Mouse (Mus musculus) CH12.LX (cell line): Measurements from ENCODE around the gene Mob3b. TPM values are rescaled to one million over a fixed set of nuclear protein-coding genes. Genes with fewer than 3 reads are reported as not detected.

ENCODE experiments used
- DNase-seq: peaks from one replicate; pipeline ENCODE4 v3.0.0-alpha.2; 2013; ENCODE audit errors: extremely low read depth
- H3K27ac ChIP-seq: 2 replicates; pipeline ENCODE4 v1.5.1; 2012; ENCODE audit warnings: low read depth, mild to moderate bottlenecking, control low read depth, moderate library complexity; ENCODE audit not compliant: insufficient read depth
- H3K27me3 ChIP-seq: replicated peaks from 2 replicates; pipeline ENCODE3; 2012; ENCODE audit warnings: inconsistent platforms
- H3K36me3 ChIP-seq, 2 experiments: replicated peaks in 1 of 2; 2 replicates each; pipeline versions ENCODE3 to v1.6.1; 2012; ENCODE audit warnings: inconsistent platforms in 1 of 2, low read length in 1 of 2, mild to moderate bottlenecking in 1 of 2, mixed read lengths in 1 of 2, moderate library complexity in 1 of 2; ENCODE audit not compliant: control insufficient read depth in 1 of 2, insufficient read depth in 1 of 2
- H3K4me1 ChIP-seq, 2 experiments: 2 replicates each; pipeline ENCODE4 v1.6.1; 2012; ENCODE audit warnings: inconsistent platforms in 1 of 2, moderate library complexity in 1 of 2; ENCODE audit not compliant: insufficient read depth in 2 of 2, control insufficient read depth in 1 of 2
- H3K4me2 ChIP-seq: 2 replicates; pipeline ENCODE4 v1.6.1; 2012; ENCODE audit warnings: low read depth, mild to moderate bottlenecking, control low read depth; ENCODE audit not compliant: poor library complexity, insufficient read depth, severe bottlenecking
- H3K4me3 ChIP-seq, 3 experiments: fragments of 150-350 bp in 1 of 3; sonication (generic) in 1 of 3; replicated peaks in 1 of 3; 2 replicates each; pipeline versions ENCODE3 to v1.5.1; 2011 to 2012; ENCODE audit warnings: low read depth in 2 of 3, low read length in 2 of 3, mild to moderate bottlenecking in 2 of 3, moderate library complexity in 2 of 3, control low read depth in 1 of 3, improper control_type of control experiment in 1 of 3, inconsistent platforms in 1 of 3, mixed read lengths in 1 of 3; ENCODE audit not compliant: poor library complexity in 1 of 3
- H3K79me2 ChIP-seq: replicated peaks from 2 replicates; pipeline ENCODE4 v1.6.1; 2012; ENCODE audit warnings: mild to moderate bottlenecking, moderate library complexity; ENCODE audit not compliant: control insufficient read depth, poor library complexity, insufficient read depth, severe bottlenecking; ENCODE audit errors: extremely low read depth
- H3K9ac ChIP-seq: 2 replicates; pipeline ENCODE4 v1.6.1; 2012; ENCODE audit warnings: low read depth, mild to moderate bottlenecking, control low read depth, moderate library complexity; ENCODE audit not compliant: insufficient read depth
- H3K9me3 ChIP-seq: replicated peaks from 2 replicates; pipeline ENCODE3; 2012; ENCODE audit warnings: low read length, inconsistent platforms, mixed read lengths
- CHD2 ChIP-seq: IDR thresholded peaks from 2 replicates; pipeline ENCODE4 v1.6.1; 2011; ENCODE audit warnings: low read length, improper control_type of control experiment
- CTCF ChIP-seq, 2 experiments: IDR thresholded peaks in 1 of 2; conservative IDR thresholded peaks in 1 of 2; 2 replicates each; pipeline ENCODE4 v1.5.1; 2011 to 2012; ENCODE audit warnings: low read depth in 2 of 2, low read length in 2 of 2, improper control_type of control experiment in 1 of 2, inconsistent platforms in 1 of 2, mild to moderate bottlenecking in 1 of 2, moderate library complexity in 1 of 2
- ELF1 ChIP-seq: IDR thresholded peaks from 2 replicates; pipeline ENCODE4 v1.6.1; 2014; ENCODE audit warnings: low read depth, mild to moderate bottlenecking, inconsistent platforms, low read length, improper control_type of control experiment
- ETS1 ChIP-seq: conservative IDR thresholded peaks from 2 replicates; pipeline ENCODE4 v1.6.1; 2012; ENCODE audit warnings: low read depth, mild to moderate bottlenecking, inconsistent platforms, low read length, improper control_type of control experiment, moderate library complexity
- JUN ChIP-seq: IDR thresholded peaks from 2 replicates; pipeline ENCODE4 v1.6.1; 2011; ENCODE audit warnings: low read depth, mild to moderate bottlenecking, low read length, improper control_type of control experiment, moderate library complexity; ENCODE audit not compliant: insufficient read depth
- JUND ChIP-seq: conservative IDR thresholded peaks from 2 replicates; pipeline ENCODE4 v1.6.1; 2011; ENCODE audit warnings: low read depth, low read length, improper control_type of control experiment
- MAFK ChIP-seq: IDR thresholded peaks from 2 replicates; pipeline ENCODE4 v1.6.1; 2011; ENCODE audit warnings: low read length, improper control_type of control experiment; ENCODE audit not compliant: insufficient replicate concordance
- MAX ChIP-seq: IDR thresholded peaks from 2 replicates; pipeline ENCODE4 v1.6.1; 2011; ENCODE audit warnings: low read length, improper control_type of control experiment
- MEF2A ChIP-seq: IDR thresholded peaks from 2 replicates; pipeline ENCODE4 v1.6.1; 2014; ENCODE audit warnings: low read depth, mild to moderate bottlenecking, inconsistent platforms, low read length, improper control_type of control experiment, borderline replicate concordance
- NELFE ChIP-seq: IDR thresholded peaks from 2 replicates; pipeline ENCODE4 v1.6.1; 2011; ENCODE audit warnings: low read depth, low read length, improper control_type of control experiment
- NRF1 ChIP-seq: IDR thresholded peaks from 2 replicates; pipeline ENCODE4 v1.6.1; 2014; ENCODE audit warnings: low read depth, mild to moderate bottlenecking, inconsistent platforms, low read length, improper control_type of control experiment, moderate library complexity
- PAX5 ChIP-seq: IDR thresholded peaks from 2 replicates; pipeline ENCODE4 v1.6.1; 2012; ENCODE audit warnings: low read length, inconsistent platforms, mixed read lengths
- TCF12 ChIP-seq: IDR thresholded peaks from 2 replicates; pipeline ENCODE4 v1.6.1; 2014; ENCODE audit warnings: low read depth, mild to moderate bottlenecking, inconsistent platforms, low read length, improper control_type of control experiment
- ZKSCAN1 ChIP-seq: IDR thresholded peaks from 2 replicates; pipeline ENCODE4 v1.6.1; 2012; ENCODE audit warnings: low read depth, inconsistent platforms, low read length, improper control_type of control experiment, borderline replicate concordance
- ZMIZ1 ChIP-seq: IDR thresholded peaks from 2 replicates; pipeline ENCODE4 v1.6.1; 2012; ENCODE audit warnings: low read depth, mild to moderate bottlenecking, inconsistent platforms, low read length, improper control_type of control experiment
- dilution Hi-C: fragments of 300-500 bp; cut with MboI; formaldehyde crosslinking; loops from 2 replicates; pipeline ENCODE4 v1.14.3; 2020; ENCODE audit warnings: low sequenced_read_pairs; ENCODE audit not compliant: extremely low pct_unique_long_range_greater_than_20kb, extremely low pct_ligation_motif_present
- in situ Hi-C: fragments of 300-500 bp; cut with MboI; formaldehyde crosslinking; loops from 3 replicates; pipeline ENCODE4 v1.14.3; 2019; ENCODE audit warnings: low sequenced_read_pairs, low pct_ligation_motif_present, low pct_unique_long_range_greater_than_20kb, mixed read lengths
- polyA plus RNA-seq: library from polyadenylated mRNA; unstranded; fragments of >175 nt; gene quantifications from 2 replicates; pipeline ENCODE4 v1.2.1, GENCODE M21; 2012; ENCODE audit warnings: low read depth; ENCODE audit not compliant: insufficient read length
- total RNA-seq, 2 experiments: library from RNA; depleted of rRNA; stranded (reverse); fragments of 300-350 nt in 1 of 2; fragments of >200 nt in 1 of 2; gene quantifications; 2 replicates each; pipeline ENCODE4 v1.2.3; 2012 to 2014

Gene Mob3b
- total and polyA plus RNA-seq, 3 experiments: 3.5 to 11.7 (median 11.0) TPM

DNA sequence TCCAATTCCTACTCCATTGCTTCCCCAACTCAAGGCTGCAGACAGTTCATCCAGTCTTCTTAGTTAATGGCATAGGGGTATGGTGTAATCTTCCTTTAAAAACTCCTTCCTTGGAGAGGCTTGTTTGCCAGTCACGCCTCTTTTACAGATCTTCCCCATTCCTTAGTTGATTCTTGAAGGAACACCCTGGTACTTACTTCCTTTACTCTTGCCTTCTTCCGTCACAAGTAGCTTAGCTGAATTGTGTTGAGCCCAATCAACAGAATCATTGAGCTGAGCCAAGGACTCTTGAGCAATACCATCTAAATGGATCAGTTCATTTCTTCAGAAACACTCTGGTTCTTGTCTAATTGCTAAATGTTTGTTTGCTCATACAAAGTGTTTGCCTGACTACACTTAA is 8.0 kb upstream of the Mob3b start:
- Histone ChIP-seq H3K9ac (no peak overlapping the region), H3K4me2 (no peak overlapping the region), H3K9me3 (no peaks in the 10 kb centered on the region), H3K27me3 (no peaks in the 10 kb centered on the region), H3K79me2 (no peaks in the 10 kb centered on the region), H3K4me3 (no peak overlapping the region), H3K27ac (no peak overlapping the region), H3K36me3 (no peaks in the 10 kb centered on the region), H3K4me1 (peaks cover 5 to 21% of the 10 kb centered on the region in 2 experiments; a peak in 3 of 4 replicates)
- TF ChIP-seq ELF1 (no peak), MEF2A (no peak), PAX5 (no peak), TCF12 (no peak), MAFK (no peak), JUND (no peak)
- dilution Hi-C loops (no loop called here), in situ Hi-C loops (no loop called here)
- DNase-seq: no peak

- DNase-seq: no peak
- no peaks in the 10 kb centered on the region for H3K36me3 ChIP-seq
- H3K9ac ChIP-seq: no peak overlapping the region
- dilution Hi-C loops: no loop called here
- H3K27me3 ChIP-seq: no peaks in the 10 kb centered on the region
- no peak overlapping the region for H3K4me3 ChIP-seq
- H3K27ac ChIP-seq: no peak overlapping the region
- no peaks in the 10 kb centered on the region for H3K9me3 ChIP-seq
- no peak overlapping the region for H3K4me2 ChIP-seq
- TF ChIP-seq ETS1 (no peak), NRF1 (no peak; the same call in 1 of the 2 replicates), CTCF (conservative IDR thresholded peaks at IDR 0.05 in 1 of 2, IDR thresholded peaks at IDR 0.05 in 1 of 2; ENCODE audit: low read depth in 2 of 2, low read length in 2 of 2) (no peak), CHD2 (no peak), MAX (no peak), NELFE (no peak), JUN (no peak), ZMIZ1 (no peak), MAFK (no peak), ZKSCAN1 (no peak), TCF12 (no peak)
- in situ Hi-C loops: loop anchor here (5.0 to 10.0 kb wide), 2 partner anchors 173 to 201 kb away; no protein-coding TSS in a partner anchor
- peaks cover 5 to 35% of the 10 kb centered on the region in 2 experiments; a peak in 3 of 4 replicates for H3K4me1 ChIP-seq
- peaks cover 8% of the 10 kb centered on the region for H3K79me2 ChIP-seq
Measured at GRCm38 (mm10) chr4:35157815-35158214, 531 bp upstream of the Mob3b start.
